Mouse (Mus musculus): ENCODE results near the gene Lrr1. TPM values are rescaled to one million over a fixed set of nuclear protein-coding genes. Genes with fewer than 3 reads are reported as not detected.
A peak's percentile ranks its signal among the peaks of the same experiment; 100 is the strongest.

Gene Lrr1
- total and polyA plus RNA-seq, 3 experiments, result 14.1 to 23.1 TPM; not detected in 1

DNA sequence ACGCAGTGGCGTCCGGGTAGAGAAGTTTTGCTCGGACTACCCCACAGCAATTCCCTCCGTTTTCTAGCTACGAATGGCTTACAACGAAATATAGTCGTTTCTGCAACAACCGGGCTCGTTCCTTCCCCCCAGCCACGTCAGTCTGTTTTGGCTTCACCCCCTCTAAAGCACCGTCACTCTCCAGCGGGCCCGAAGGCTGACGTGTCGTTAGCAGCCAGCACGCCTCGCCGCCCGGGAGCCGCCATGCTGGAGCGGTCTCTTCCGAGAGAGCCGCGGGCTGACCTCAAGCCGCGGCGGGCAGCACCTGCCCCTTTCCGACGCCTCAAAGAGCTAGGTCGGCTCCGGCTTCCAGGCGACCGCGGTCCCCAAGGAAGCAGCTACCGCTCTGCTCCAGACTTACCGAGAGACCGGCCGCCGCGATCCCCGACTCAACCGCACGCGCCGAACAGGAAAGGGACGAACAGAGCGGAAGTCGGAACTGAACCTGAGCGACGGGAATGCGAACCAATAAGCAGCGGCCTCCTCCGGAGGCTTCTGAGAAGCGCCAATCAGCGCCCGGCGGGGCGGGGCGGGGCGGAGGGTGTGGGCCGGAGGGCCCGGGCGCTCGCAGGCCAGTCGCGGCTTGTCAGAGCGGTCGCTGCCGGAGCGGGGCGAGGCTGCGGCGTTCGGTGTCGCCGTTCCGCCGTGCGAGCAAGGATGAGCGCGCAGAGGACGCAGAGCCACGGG, 15.1 kb downstream of the Lrr1 start, which contains the start of the genes Rpl36al and Mgat2 (continued):
- no peak for TF ChIP-seq ETS1 (IDR thresholded peaks at IDR 0.05; ENCODE audit: low read depth, low read length)
- TF ChIP-seq MAX (IDR thresholded peaks at IDR 0.05; ENCODE audit: low read length), result peak; percentile 61
- TF ChIP-seq MAFK (IDR thresholded peaks at IDR 0.05; ENCODE audit: borderline replicate concordance, low read depth, low read length), result no peak
- TF ChIP-seq USF1 (IDR thresholded peaks at IDR 0.05; ENCODE audit: low read depth, low read length), result no peak
- TF ChIP-seq ELF1 (IDR thresholded peaks at IDR 0.05; ENCODE audit: low read depth, low read length), result peak; percentile 90
- no peak for TF ChIP-seq GABPA (IDR thresholded peaks at IDR 0.05; ENCODE audit: low read depth, low read length)
- no peak; the same call in 1 of the 2 replicates for TF ChIP-seq CHD2 (IDR thresholded peaks at IDR 0.05; ENCODE audit: low read length)
- TF ChIP-seq TAL1 (IDR thresholded peaks at IDR 0.05; ENCODE audit: low read length), result no peak
- TF ChIP-seq NELFE (IDR thresholded peaks at IDR 0.05; ENCODE audit: low read depth, low read length), result peak; percentile 97
- TF ChIP-seq USF2 (IDR thresholded peaks at IDR 0.05; ENCODE audit: borderline replicate concordance in 1 of 2, insufficient read depth in 1 of 2, low read depth in 1 of 2, low read length in 2 of 2), result no peak
- TF ChIP-seq MYB (IDR thresholded peaks at IDR 0.05; ENCODE audit: low read depth, low read length), result no peak
- peak; percentile 28; the same call in 1 of the 2 replicates for TF ChIP-seq NRF1 (IDR thresholded peaks at IDR 0.05; ENCODE audit: insufficient read depth, low read depth, low read length, poor library complexity, severe bottlenecking)
- peak; percentile 87 for TF ChIP-seq MYC (IDR thresholded peaks at IDR 0.05; ENCODE audit: low read depth, low read length)
- TF ChIP-seq ZKSCAN1 (IDR thresholded peaks at IDR 0.05; ENCODE audit: low read depth, low read length), result no peak
- no peak for TF ChIP-seq ZC3H11A (IDR thresholded peaks at IDR 0.05; ENCODE audit: low read depth, low read length)
- 0 out of 2 replicates have a peak, but pooled peaks have one; percentile 3 for TF ChIP-seq MEF2A (IDR thresholded peaks at IDR 0.05; ENCODE audit: extremely low read depth, insufficient replicate concordance, low read depth, low read length, poor library complexity, severe bottlenecking)
- peak; percentile 86 for TF ChIP-seq MXI1 (IDR thresholded peaks at IDR 0.05; ENCODE audit: low read depth, low read length)
- no peak for TF ChIP-seq E2F4 (IDR thresholded peaks at IDR 0.05; ENCODE audit: borderline replicate concordance, low read depth, low read length)
- no peak for TF ChIP-seq MAZ (IDR thresholded peaks at IDR 0.05; ENCODE audit: low read depth, low read length)

DNA sequence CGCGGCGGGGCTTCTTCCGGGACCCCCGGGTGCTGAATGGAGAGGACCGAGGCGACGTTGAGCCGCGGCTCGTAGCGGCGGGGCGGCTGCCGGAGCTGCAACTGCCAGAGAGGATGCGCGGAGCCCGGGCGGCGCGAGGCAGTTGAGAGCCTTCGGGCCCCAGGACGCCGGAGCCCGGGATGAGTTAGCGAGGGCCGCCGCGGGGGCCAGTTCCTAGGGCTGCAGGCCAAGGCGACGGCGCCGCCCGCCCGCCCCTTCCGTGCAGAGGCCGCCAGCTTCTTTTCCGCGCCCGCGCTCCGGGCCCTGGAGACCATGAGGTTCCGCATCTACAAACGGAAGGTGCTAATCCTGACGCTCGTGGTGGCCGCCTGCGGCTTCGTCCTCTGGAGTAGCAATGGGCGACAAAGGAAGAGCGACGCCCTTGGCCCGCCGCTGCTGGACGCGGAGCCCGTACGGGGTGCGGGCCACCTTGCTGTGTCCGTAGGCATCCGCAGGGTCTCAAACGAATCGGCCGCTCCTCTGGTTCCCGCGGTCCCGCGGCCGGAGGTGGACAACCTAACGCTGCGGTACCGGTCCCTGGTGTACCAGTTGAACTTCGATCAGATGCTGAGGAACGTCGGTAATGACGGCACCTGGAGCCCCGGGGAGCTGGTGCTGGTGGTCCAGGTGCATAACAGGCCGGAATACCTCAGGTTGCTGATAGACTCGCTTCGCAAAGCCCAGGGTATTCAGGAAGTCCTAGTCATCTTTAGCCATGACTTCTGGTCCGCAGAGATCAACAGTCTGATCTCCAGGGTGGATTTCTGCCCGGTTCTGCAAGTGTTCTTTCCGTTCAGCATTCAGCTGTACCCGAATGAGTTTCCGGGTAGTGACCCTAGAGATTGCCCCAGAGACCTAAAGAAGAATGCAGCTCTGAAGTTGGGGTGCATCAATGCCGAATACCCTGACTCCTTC, 16.0 kb downstream of the Lrr1 start:
- Histone ChIP-seq H3K9ac (ENCODE audit: control insufficient read depth, low read depth, low read length, poor library complexity, severe bottlenecking) (peak overlapping the region; percentile 99), H3K36me3 (ENCODE audit: control insufficient read depth in 1 of 2, insufficient read depth in 2 of 2, low read length in 2 of 2) (peaks cover 10 to 28% of the 10 kb centered on the region in 2 experiments), H3K4me3 (ENCODE audit: control insufficient read depth in 1 of 2, insufficient read depth in 1 of 2, low read depth in 2 of 2, low read length in 2 of 2) (peak overlapping the region; percentile 88 to 96), H3K27me3 (ENCODE audit: control insufficient read depth in 1 of 2, insufficient read depth in 2 of 2, low read length in 2 of 2) (no peaks in the 10 kb centered on the region), H3K9me3 (replicated peaks; ENCODE audit: insufficient read depth, low read length) (no peaks in the 10 kb centered on the region), H3K79me2 (ENCODE audit: control insufficient read depth, insufficient read depth, low read length, poor library complexity) (peaks cover 52% of the 10 kb centered on the region), H3K4me1 (ENCODE audit: control insufficient read depth in 1 of 2, insufficient read depth in 2 of 2, low read length in 2 of 2) (peaks cover 7 to 12% of the 10 kb centered on the region in 2 experiments), H3K27ac (ENCODE audit: control insufficient read depth, low read depth, low read length) (peak overlapping the region; percentile 63)
- peak; percentile 74 for DNase-seq (ENCODE audit: low read depth, low spot score)
- TF ChIP-seq CTCF (IDR thresholded peaks at IDR 0.05 in 2 of 3, conservative IDR thresholded peaks at IDR 0.05 in 1 of 3; ENCODE audit: control insufficient read depth in 1 of 3, insufficient read depth in 1 of 3, low read depth in 2 of 3, low read length in 3 of 3, poor library complexity in 1 of 3, severe bottlenecking in 1 of 3) (no peak), MAX (IDR thresholded peaks at IDR 0.05; ENCODE audit: low read length) (peak; percentile 64; the same call in 1 of the 2 replicates), RAD21 (IDR thresholded peaks at IDR 0.05; ENCODE audit: low read depth, low read length) (no peak), KAT2A (conservative IDR thresholded peaks at IDR 0.05; ENCODE audit: low read depth, low read length) (0 out of 2 replicates have a peak, but pooled peaks have one; percentile 13), E2F4 (IDR thresholded peaks at IDR 0.05; ENCODE audit: borderline replicate concordance, low read depth, low read length) (no peak; the same call in 1 of the 2 replicates), TCF12 (IDR thresholded peaks at IDR 0.05; ENCODE audit: low read depth, low read length) (0 out of 2 replicates have a peak, but pooled peaks have one; percentile 4), MEF2A (IDR thresholded peaks at IDR 0.05; ENCODE audit: extremely low read depth, insufficient replicate concordance, low read depth, low read length, poor library complexity, severe bottlenecking) (no peak), SMC3 (IDR thresholded peaks at IDR 0.05; ENCODE audit: low read depth, low read length) (no peak), ZNF384 (IDR thresholded peaks at IDR 0.05; ENCODE audit: low read depth, low read length) (no peak), RCOR1 (IDR thresholded peaks at IDR 0.05; ENCODE audit: low read depth, low read length) (no peak), TBP (IDR thresholded peaks at IDR 0.05; ENCODE audit: low read depth, low read length) (no peak), USF2 (IDR thresholded peaks at IDR 0.05; ENCODE audit: borderline replicate concordance in 1 of 2, insufficient read depth in 1 of 2, low read depth in 1 of 2, low read length in 2 of 2) (no peak), POLR2AphosphoS2 (IDR thresholded peaks at IDR 0.05; ENCODE audit: low read length) (no peak), HCFC1 (IDR thresholded peaks at IDR 0.05; ENCODE audit: low read depth, low read length) (no peak; the same call in 1 of the 2 replicates), GABPA (IDR thresholded peaks at IDR 0.05; ENCODE audit: low read depth, low read length) (no peak), JUND (IDR thresholded peaks at IDR 0.05; ENCODE audit: low read depth, low read length) (no peak)
